Mouse (Mus musculus) myocyte (in vitro differentiated cells): Measurements from ENCODE around the gene Ccin. TPM values are rescaled to one million over a fixed set of nuclear protein-coding genes. Genes with fewer than 3 reads are reported as not detected.

Experiments
- H3K27me3 ChIP-seq: one replicate; pipeline ENCODE4 v1.6.1; 2011; ENCODE audit not compliant: control insufficient read depth, insufficient read depth, insufficient read length
- H3K36me3 ChIP-seq: one replicate; pipeline ENCODE4 v1.6.1; 2011; ENCODE audit not compliant: control insufficient read depth, insufficient read depth
- H3K4me2 ChIP-seq: one replicate; pipeline ENCODE4 v1.6.1; 2011; ENCODE audit warnings: low read depth, control low read depth
- H3K4me3 ChIP-seq: one replicate; pipeline ENCODE4 v1.5.1; 2011; ENCODE audit warnings: mild to moderate bottlenecking, control low read depth, moderate library complexity
- H3K79me2 ChIP-seq: one replicate; pipeline ENCODE4 v1.6.1; 2011; ENCODE audit not compliant: control insufficient read depth, insufficient read depth
- H3ac ChIP-seq: one replicate; pipeline ENCODE4 v1.6.1; 2011; ENCODE audit not compliant: control insufficient read depth, insufficient read length
- CEBPB ChIP-seq: IDR thresholded peaks from 2 replicates; pipeline ENCODE4 v1.6.1; 2011; ENCODE audit warnings: mild to moderate bottlenecking, moderate library complexity; ENCODE audit not compliant: poor library complexity, insufficient read depth, severe bottlenecking
- E2F4 ChIP-seq: IDR thresholded peaks from one replicate; pipeline ENCODE4 v1.6.1; 2011; ENCODE audit warnings: mild to moderate bottlenecking, control low read depth, moderate library complexity; ENCODE audit not compliant: insufficient read depth
- MAX ChIP-seq: IDR thresholded peaks from one replicate; pipeline ENCODE4 v1.6.1; 2011; ENCODE audit warnings: low read depth, mild to moderate bottlenecking, control low read depth
- MYOD1 ChIP-seq, 3 experiments: IDR thresholded peaks; one replicate each; pipeline ENCODE4 v1.6.1; 2011; ENCODE audit warnings: control low read depth in 2 of 3, low read depth in 2 of 3, mild to moderate bottlenecking in 2 of 3, moderate library complexity in 1 of 3; ENCODE audit not compliant: insufficient read length in 2 of 3, control insufficient read depth in 1 of 3
- MYOG ChIP-seq, 3 experiments: IDR thresholded peaks; one replicate each; pipeline ENCODE4 v1.6.1; 2011; ENCODE audit warnings: control low read depth in 2 of 3, low read depth in 2 of 3, mild to moderate bottlenecking in 2 of 3; ENCODE audit not compliant: insufficient read length in 2 of 3, control insufficient read depth in 1 of 3, insufficient read depth in 1 of 3
- POLR2A ChIP-seq: IDR thresholded peaks from one replicate; pipeline ENCODE4 v1.6.1; 2011; ENCODE audit warnings: low read depth, mild to moderate bottlenecking, control low read depth, moderate library complexity; ENCODE audit not compliant: insufficient read length
- POLR2AphosphoS2 ChIP-seq: IDR thresholded peaks from one replicate; pipeline ENCODE4 v1.6.1; 2011; ENCODE audit warnings: low read depth, control low read depth; ENCODE audit not compliant: insufficient read length
- REST ChIP-seq: IDR thresholded peaks from one replicate; pipeline ENCODE4 v1.6.1; 2011; ENCODE audit warnings: mild to moderate bottlenecking, control low read depth, moderate library complexity; ENCODE audit not compliant: insufficient read depth, insufficient read length
- SRF ChIP-seq: IDR thresholded peaks from one replicate; pipeline ENCODE4 v1.6.1; 2011; ENCODE audit warnings: low read depth; ENCODE audit not compliant: control insufficient read depth, insufficient read length
- TCF12 ChIP-seq: IDR thresholded peaks from one replicate; pipeline ENCODE4 v1.6.1; 2011; ENCODE audit warnings: mild to moderate bottlenecking, control low read depth; ENCODE audit not compliant: poor library complexity, insufficient read depth, severe bottlenecking
- TCF3 ChIP-seq: IDR thresholded peaks from one replicate; pipeline ENCODE4 v1.6.1; 2011; ENCODE audit warnings: low read depth, control low read depth; ENCODE audit not compliant: insufficient read length
- USF1 ChIP-seq: IDR thresholded peaks from one replicate; pipeline ENCODE4 v1.6.1; 2011; ENCODE audit warnings: low read depth, mild to moderate bottlenecking, control low read depth, moderate library complexity
- polyA plus RNA-seq: library from polyadenylated mRNA; unstranded; fragments of >200 nt; fragmentation: generic; extraction: Trizol; gene quantifications from one replicate; pipeline ENCODE4 v1.2.1, GENCODE M21; 2012; ENCODE audit warnings: missing spikeins

Gene Ccin
- polyA plus RNA-seq, 1 experiment = 0.22 TPM

- Histone ChIP-seq H3K4me2 (peak overlapping the region; percentile 94), H3K27me3 (no peaks in the 10 kb centered on the region), H3K4me3 (no peak overlapping the region), H3K36me3 (peaks cover 30% of the 10 kb centered on the region), H3K79me2 (peaks cover 60% of the 10 kb centered on the region), H3ac (no peak overlapping the region)
- TF ChIP-seq CEBPB (no peak), POLR2AphosphoS2 (no peak), POLR2A (no peak), MYOD1 (IDR thresholded peaks at IDR 0.05; ENCODE audit: control insufficient read depth in 1 of 3, insufficient read length in 2 of 3, low read depth in 2 of 3) (peak; percentile 73 to 95 (median 86)), REST (no peak), TCF3 (peak; percentile 70), MYOG (IDR thresholded peaks at IDR 0.05; ENCODE audit: control insufficient read depth in 1 of 3, insufficient read depth in 1 of 3, insufficient read length in 2 of 3, low read depth in 2 of 3) (peak; percentile 15 to 93 (median 67)), E2F4 (no peak), TCF12 (peak; percentile 83), MAX (no peak)
Measured at GRCm38 (mm10) chr4:43969373-43969772, 13.9 kb upstream of the Ccin start.

- Histone ChIP-seq H3K4me2 (peak overlapping the region; percentile 1), H3K79me2 (peaks cover 62% of the 10 kb centered on the region)
- TF ChIP-seq MYOG (IDR thresholded peaks at IDR 0.05; ENCODE audit: control insufficient read depth in 1 of 3, insufficient read depth in 1 of 3, insufficient read length in 2 of 3, low read depth in 2 of 3) (peak in 2 of 3 experiments; percentile 2 to 17), CEBPB (no peak), POLR2A (peak; percentile 41)
Measured at GRCm38 (mm10) chr4:43970393-43971330, 12.6 kb upstream of the Ccin start.

GRCm38 (mm10) chr4:43971541-43972136 lies 11.6 kb upstream of the Ccin start:
- peaks cover 30% of the 10 kb centered on the region for H3K36me3 ChIP-seq
- no peak overlapping the region for H3K4me3 ChIP-seq
- peak overlapping the region; percentile 57 for H3K4me2 ChIP-seq
- H3ac ChIP-seq = no peak overlapping the region
- no peaks in the 10 kb centered on the region for H3K27me3 ChIP-seq
- H3K79me2 ChIP-seq = peaks cover 52% of the 10 kb centered on the region
- TF ChIP-seq REST = no peak
- TF ChIP-seq MYOG (IDR thresholded peaks at IDR 0.05; ENCODE audit: control insufficient read depth in 1 of 3, insufficient read depth in 1 of 3, insufficient read length in 2 of 3, low read depth in 2 of 3) = no peak
- no peak for TF ChIP-seq POLR2A
- no peak for TF ChIP-seq E2F4
- no peak for TF ChIP-seq TCF3
- TF ChIP-seq SRF = no peak
- TF ChIP-seq POLR2AphosphoS2 = no peak
- no peak for TF ChIP-seq MYOD1 (IDR thresholded peaks at IDR 0.05; ENCODE audit: control insufficient read depth in 1 of 3, insufficient read length in 2 of 3, low read depth in 2 of 3)
- no peak for TF ChIP-seq CEBPB
- TF ChIP-seq USF1 = no peak

More at GRCm38 (mm10) chr4:43970393-43971330, 12.6 kb upstream of the Ccin start:
- Histone ChIP-seq H3K27me3 (no peaks in the 10 kb centered on the region), H3K36me3 (peaks cover 36% of the 10 kb centered on the region), H3ac (no peak overlapping the region), H3K4me3 (no peak overlapping the region)

GRCm38 (mm10) chr4:43972137-43972591 lies 11.1 kb upstream of the Ccin start:
- peaks cover 31% of the 10 kb centered on the region for H3K36me3 ChIP-seq
- H3K4me3 ChIP-seq = no peak overlapping the region
- peak; percentile 59 for TF ChIP-seq POLR2A
- no peak for TF ChIP-seq MYOD1 (IDR thresholded peaks at IDR 0.05; ENCODE audit: control insufficient read depth in 1 of 3, insufficient read length in 2 of 3, low read depth in 2 of 3)
- no peak for TF ChIP-seq E2F4
- TF ChIP-seq MYOG (IDR thresholded peaks at IDR 0.05; ENCODE audit: control insufficient read depth in 1 of 3, insufficient read depth in 1 of 3, insufficient read length in 2 of 3, low read depth in 2 of 3) = no peak
- peak overlapping the region; percentile 62 for H3K4me2 ChIP-seq
- H3K27me3 ChIP-seq = no peaks in the 10 kb centered on the region
- H3K79me2 ChIP-seq = peaks cover 47% of the 10 kb centered on the region
- no peak overlapping the region for H3ac ChIP-seq

- Histone ChIP-seq H3K36me3 (peaks cover 36% of the 10 kb centered on the region), H3K79me2 (peaks cover 34% of the 10 kb centered on the region), H3K27me3 (no peaks in the 10 kb centered on the region), H3ac (no peak overlapping the region), H3K4me3 (no peak overlapping the region), H3K4me2 (peak overlapping the region; percentile 62)
- TF ChIP-seq CEBPB (no peak), SRF (no peak), E2F4 (no peak)
Measured at GRCm38 (mm10) chr4:43973526-43973981, 9.7 kb upstream of the Ccin start.
